Mouse (Mus musculus) lung, postnatal 4 days (tissue): Measurements from ENCODE around the gene Phf1.
"Not testable (repeated sequence)": the region's sequence is repeated elsewhere in the genome, so short reads cannot be mapped to it uniquely, and the experiment has no call there.

Experiments
- DNase-seq, 2 experiments: peaks; one replicate each; pipeline ENCODE4 v3.0.0; 2021

Gene Phf1

DNA sequence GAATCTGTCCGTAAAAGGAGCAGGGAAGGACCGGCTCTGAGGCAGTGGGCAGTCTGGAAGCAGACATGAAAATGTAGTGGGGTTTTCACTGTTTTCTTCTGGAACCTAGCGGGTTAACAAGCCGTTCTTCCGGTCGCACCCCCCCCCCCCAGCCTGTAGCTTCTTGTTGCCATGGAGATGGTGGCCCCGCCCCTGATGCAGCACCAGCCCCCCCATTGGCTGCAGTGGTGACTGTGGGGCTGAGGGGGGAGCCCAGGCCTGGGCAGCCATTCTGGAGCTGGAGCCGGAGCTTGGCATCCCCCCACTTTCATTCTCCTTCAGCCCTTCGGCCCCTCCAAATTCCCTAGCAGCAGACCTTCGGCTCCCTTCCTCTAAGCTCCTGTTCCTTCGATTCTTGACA is 18.6 kb downstream of the Phf1 start:
- peak; percentile 85 to 90 for DNase-seq

DNA sequence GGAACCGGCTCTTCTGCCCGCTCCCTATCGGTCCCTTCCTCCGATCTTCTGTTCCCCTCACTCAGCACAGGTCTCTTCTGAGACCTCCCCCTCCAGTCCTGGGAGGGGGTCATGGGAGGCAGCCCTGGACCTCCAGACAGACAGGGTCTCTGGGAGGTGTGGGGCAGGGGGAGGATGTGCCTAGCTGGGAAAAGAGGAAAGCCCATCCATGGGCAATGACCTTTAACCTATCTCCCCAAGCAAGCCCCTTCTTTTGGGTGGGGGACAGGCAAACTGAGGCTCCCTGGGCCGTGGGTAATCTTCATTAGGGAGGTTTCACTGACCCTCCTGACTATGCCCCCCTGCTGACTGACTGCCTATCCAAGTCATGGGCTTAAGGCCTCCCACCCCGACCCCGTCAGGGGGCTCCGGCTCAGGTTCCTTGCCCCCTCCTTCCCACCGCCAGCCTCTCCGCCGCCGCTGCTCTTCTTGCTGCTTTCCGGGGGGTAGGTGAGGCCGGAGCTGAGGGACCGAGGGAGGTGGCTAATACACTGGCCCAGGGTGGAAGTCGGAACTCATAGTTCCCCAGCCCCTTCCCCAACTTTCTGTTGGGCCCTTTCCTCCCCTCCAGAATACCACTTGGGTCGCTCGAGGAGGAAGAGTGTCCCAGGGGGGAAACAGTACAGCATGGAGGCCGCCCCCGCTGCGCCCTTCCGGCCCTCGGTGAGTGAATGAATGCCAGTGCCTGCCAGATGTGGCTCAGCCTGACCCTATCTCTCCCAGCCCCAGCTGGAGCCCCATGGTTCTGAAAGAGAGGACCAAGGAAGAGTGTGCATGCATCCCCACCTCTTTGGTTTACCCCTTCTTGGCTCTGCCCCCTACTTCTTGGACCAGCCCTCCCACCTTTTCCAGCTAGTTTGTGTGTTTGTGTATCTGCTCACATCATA is 19.4 kb downstream of the Phf1 start:
- DNase-seq: peak in 1 of 2 experiments; percentile 41

DNA sequence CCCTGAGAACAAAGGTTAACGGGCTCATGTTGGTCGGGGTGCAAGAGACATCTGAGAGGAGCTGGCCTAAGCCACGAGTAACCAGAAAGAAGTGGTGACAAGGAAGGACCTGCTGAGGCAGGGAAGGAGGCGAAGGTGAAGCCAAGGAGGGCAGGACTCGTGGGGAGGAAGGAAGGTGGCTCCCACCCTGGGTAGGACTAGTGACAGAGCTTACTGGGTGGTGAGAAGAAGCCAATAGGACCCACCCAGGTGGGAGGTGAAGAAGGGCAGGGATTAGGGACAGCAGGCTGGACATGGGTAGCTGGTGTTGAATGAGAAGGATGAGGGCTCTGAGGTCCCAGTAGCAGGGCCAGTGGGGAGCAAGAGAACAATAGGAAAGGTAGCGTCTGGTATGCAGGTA is 20.3 kb downstream of the Phf1 start:
- DNase-seq: no peak

DNA sequence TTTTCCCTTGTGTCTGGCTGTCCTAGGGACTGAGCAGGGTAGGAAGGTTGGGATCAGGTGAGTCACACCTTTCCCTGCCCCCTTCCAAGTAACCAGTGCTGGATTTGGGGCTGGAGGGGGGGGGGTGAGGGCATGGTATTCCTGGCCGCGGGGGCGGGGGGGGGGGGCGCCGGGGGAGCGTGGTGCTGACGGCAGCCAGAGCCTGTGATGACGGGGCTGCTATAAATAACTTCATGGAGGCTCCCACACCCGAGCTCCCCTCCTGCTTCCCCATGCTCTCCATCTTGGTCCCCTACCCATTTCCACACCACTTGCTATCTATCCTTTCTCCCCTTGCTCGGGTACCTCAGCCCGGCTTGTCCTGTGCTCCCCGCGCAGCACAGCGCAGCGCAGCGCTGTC is 20.9 kb downstream of the Phf1 start:
- no peak for DNase-seq

DNA sequence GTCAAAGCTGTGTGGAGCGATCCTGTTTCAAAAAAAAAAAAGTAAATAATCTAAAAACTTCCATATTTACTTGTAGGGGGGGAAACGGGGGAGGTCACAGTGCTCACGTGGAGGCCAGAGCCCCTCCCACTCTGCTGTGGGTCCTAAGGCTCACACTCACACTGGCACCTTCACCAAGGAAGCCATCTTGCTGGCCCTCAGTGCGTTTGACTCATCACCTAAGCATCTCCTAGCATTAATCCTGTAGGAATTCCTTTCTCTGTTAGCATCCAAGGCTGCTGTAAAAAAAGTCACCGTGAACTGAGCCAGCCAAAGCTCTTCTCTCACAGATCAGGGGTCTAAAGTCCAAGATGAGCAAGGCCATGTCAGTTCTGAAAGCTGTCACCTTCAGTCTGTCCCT is 23.5 kb downstream of the Phf1 start:
- DNase-seq: no peak

DNA sequence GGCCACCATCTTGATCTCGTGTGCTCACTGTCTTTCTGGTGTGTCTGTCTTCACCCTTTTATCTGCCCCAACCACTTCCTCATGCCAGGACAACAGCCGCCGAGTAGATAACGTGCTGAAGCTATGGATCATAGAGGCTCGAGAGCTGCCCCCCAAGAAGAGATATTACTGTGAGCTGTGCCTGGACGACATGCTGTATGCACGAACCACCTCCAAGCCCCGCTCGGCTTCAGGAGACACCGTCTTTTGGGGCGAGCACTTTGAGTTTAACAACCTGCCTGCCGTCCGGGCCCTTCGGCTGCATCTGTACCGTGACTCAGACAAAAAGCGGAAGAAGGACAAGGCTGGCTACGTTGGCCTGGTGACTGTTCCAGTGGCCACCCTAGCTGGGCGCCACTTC is 24.0 kb downstream of the Phf1 start:
- DNase-seq: no peak

DNA sequence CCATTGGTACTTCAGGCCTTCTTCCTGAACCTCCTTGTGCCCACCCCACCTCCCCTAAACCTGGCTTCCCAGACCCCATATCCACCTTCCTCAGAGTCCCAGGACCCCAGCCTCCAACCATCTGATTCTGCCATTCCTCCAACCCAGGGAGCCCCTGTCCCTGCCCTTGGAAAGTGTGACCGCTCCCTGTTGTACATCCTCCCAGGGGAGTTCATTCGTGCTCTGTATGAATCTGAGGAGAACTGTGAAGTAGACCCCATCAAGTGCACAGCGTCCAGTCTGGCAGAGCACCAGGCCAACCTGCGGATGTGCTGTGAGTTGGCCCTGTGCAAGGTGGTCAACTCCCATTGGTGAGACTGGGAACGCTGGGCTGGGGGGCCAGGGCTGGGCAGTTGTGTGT is 25.0 kb downstream of the Phf1 start:
- DNase-seq: no peak

DNA sequence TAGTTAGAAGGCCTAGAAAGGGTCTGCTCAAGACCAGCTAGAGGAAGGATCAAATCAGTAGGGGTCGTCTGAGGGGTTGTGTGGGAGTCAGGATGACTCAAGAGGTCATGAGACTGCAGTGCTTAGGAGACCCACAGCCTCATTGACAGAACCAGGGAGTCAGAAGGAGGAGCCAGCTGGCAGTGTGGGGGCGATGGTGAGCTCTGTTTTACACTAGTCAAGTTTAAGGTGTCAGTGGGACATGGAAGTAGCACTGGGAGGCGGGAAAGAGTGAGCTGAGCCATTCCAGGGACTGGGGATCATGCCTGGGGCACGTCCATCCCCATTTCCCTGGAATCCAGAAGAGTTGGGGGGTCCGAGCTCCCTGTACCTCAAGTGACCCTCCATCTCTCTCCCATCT is 26.0 kb downstream of the Phf1 start:
- no peak for DNase-seq

DNA sequence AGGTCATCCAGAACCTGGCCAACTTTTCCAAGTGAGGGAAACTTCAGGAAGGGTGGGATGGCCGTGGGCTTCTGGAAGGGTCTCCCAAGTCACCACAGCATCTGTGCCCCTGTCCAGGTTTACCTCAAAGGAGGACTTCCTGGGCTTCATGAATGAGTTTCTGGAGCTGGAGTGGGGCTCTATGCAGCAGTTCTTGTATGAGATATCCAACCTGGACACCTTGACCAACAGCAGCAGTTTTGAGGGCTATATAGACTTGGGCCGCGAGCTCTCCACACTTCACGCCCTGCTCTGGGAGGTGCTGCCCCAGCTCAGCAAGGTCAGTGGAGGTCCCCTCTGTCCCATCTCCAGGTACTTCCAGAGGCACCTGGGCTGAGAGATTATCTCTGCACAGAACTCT is 27.0 kb downstream of the Phf1 start:
- no peak for DNase-seq

DNA sequence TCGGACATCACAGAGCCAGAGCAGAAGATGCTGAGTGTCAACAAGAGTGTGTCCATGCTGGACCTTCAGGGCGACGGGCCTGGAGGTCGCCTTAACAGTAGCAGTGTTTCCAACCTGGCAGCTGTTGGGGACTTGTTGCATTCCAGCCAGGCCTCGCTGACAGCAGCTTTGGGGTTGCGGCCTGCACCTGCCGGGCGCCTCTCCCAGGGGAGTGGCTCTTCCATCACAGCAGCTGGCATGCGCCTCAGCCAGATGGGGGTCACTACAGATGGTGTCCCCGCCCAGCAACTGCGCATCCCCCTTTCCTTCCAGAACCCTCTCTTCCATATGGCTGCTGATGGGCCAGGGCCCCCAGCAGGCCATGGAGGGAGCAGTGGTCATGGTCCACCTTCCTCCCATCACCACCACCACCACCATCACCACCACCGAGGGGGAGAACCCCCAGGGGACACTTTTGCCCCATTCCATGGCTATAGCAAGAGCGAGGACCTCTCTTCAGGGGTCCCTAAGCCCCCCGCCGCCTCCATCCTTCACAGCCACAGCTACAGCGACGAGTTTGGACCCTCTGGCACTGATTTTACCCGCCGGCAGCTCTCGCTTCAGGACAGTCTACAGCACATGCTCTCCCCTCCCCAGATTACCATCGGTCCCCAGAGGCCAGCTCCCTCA is 28.9 kb downstream of the Phf1 start:
- DNase-seq: no peak

DNA sequence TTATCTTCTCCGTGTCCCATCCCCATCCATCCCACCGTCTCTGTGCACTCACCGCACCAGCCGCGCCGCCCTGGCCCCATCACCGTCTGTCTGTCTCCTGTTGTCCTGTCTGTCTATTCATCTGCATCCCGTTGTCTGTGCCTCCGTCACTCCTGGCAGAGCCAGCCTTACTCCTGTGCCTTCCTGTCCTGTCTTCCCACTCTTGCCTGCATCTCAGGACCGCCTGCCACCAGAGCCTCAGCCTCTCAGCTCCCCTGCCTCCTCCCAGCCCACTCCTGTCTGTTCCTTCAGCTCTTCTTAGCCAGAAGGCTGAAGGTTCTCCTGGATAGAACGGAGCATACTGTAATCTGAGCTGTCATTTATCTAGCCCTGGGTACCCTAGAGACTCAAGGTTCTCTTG is 34.1 kb downstream of the Phf1 start:
- no peak for DNase-seq

DNA sequence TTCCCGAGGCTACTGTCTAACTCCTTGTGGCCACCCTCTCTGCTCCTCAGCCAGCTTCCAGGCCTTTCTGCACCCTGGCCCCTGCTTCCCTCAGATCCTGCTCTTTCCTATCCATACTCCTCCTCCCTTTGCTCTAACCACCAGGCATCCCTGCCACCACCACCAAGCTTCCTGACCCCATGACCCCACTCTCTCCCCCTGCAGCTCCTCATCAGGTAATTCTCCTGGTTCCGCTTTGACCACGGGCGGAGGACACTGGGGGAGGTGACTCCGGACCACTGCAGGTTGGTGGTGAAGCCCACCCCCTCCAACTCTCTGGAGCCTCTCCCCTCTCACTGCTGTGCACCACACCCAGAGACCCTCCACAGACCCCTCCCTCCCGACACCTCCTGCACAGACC is 34.6 kb downstream of the Phf1 start:
- DNase-seq: no peak

DNA sequence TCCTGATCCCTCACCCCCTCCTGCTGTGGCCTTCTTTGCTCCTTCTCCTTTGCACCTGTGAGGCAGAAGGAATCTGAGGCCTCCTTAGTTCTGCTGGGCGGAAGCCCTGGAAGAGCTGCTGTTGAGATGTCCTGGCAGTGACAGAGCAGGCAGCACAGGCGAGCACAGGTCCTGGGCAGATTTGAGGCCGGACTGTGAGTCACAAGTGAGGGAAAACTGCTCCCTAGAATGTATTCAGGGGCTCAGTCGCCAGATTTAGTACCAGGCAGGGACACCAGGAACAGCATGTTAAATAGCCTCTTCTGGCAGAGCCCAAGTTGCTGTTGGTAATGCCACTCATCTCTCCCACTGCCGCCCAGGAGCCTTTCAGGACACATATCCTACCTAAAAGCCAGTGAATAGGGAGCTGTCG is 35.4 kb downstream of the Phf1 start:
- DNase-seq: no peak

DNA sequence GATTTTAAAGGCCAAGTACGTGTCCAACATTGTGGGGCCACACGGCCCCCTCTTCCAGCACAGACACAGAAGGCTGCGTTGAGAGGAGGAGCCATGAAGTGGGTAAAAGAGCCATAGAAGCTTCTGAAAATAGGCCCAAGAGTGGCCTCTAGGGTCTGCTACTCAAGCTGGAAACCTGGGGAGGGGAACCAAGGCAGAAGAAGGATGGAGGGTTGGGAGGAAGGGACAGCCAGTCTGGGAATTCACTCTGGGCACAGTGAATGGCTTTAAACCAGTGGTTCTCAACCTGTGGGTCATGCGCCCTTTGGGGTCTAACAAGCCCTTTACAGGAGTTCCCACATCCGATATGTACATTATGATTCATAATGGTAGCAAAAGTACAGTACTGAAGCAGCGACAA is 36.4 kb downstream of the Phf1 start:
- DNase-seq: no peak

DNA sequence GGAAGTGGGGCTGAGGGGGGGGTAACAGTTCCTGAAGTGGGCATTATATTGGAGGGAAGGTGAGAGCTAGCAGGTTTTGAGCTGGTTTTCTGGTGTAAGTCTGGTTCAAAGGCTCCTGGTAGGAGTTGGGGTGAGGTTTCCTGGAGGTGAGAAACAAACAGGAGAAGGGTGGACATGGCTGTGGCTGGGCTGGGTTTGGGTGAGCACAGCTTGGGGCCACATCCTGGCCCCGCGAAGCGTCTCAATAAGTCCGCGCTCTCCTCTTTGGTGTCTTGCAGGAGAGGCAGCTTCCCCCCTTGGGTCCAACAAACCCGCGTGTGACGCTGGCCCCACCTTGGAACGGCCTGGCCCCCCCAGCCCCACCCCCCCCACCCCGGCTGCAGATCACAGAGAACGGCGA is 37.4 kb downstream of the Phf1 start:
- DNase-seq: no peak

DNA sequence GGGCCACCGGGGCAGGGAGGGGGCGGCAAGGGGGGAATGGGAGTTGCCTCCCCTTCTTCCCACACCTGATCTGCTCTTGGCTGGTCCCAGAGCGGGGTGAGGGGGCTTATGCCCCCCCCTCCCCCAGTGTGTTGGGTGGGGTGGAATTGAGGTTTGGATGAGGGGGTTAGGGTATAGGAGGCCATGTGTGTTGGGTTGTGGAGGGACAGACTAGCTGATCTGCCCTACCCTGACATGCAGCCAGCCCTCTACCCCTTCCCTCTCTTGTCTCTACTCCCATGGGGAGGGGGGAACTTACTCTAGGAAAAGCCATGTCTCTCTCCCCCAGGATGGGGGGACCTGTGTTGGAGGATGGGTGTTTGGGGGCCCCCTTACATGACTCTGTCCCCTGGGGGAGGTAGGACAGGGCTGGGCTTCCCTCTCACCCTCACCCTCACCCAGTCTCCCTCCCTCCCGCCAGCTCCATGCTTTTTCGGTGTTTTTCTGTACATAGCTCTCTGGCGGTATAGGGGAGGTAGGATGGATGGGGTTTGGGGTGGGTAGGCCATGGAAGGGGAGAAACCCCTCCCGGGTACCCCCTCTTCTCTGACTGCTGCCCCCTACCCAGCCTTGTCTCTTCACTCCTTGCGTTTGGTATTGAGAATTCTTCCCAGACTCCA is 38.5 kb downstream of the Phf1 start:
- no peak for DNase-seq

DNA sequence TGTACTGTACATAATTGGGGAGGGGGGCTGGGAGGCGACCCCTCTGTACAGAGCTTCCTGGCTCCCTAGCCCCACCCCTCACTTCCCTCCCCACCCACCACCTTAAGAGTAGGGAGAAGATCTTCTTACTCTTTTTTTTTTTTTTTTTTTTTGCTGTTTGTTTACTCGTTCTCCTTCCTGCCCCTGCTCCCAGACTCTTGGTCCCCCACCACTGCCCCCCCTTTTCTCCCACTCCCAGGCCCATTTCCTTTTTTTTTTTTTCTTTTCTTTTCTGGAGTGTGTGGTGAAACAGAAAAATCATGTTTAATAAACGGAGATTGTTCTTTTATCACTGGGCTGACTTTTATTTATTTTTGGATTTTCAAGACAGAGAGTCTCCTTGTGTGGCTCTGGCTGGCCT is 39.3 kb downstream of the Phf1 start:
- peak in 1 of 2 experiments; percentile 39 for DNase-seq

DNA sequence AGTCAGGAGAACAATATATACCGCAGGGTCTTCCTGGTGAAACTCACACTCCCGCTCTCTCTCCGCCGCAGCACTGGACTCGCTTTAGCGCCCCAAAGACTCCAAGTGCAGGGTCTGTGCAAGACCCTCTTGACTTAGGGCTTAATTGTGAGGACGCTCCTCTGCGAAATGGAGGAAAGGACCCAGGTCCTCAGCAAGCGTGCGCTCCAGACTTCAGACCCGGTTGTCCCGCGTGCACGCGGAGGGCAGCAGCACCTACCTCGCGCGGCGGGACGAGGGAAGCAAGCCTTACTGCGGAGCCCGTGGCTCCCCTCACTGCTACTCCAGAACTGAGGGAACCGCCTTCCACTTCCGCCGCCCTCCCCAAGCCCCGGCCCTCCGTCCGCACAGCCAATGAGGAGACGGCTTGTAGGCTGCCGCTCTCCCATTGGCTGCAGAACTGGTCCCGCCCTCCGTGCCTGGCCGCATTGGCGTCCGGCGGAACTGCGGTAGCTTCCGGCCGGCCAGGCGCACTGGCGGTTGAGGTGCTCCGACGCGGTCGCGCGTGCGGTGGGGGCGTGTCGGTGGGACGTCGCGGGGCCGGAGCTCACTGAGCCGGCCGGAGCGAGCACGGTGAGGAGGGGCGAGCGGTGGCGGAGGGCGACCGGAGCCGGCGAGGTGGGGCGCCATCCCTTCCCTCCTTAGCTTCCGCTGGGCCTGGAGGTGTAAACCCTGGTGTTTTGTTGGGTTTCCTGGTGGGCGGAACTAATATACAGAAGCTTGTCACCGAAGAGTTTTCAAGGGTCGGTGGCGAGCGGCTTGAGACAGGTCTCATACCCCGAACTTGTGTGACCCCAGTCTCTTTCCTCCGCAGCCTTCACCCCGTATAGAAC is 40.1 kb downstream of the Phf1 start, which contains the start of gene Zbtb9:
TSS of gene Zbtb9 (plus strand) at position 465 of the 872 bp plus-strand sequence.
- peak; percentile 98 for DNase-seq

DNA sequence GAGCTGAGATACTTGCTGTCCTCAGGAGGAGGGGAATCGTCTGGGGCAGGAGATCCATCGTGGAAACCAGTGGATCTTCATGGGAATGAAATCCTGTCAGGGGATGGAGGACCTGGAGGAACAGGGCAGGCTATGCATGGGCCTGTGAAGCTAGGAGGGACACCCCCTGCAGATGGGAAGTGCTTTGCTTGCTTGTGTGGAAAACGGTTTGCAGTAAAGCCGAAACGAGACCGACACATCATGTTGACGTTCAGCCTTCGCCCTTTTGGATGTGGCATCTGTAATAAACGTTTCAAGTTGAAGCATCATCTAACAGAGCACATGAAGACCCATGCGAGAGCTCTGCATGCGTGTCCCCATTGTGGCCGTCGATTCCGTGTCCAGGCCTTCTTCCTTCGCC is 41.7 kb downstream of the Phf1 start:
- no peak for DNase-seq

DNA sequence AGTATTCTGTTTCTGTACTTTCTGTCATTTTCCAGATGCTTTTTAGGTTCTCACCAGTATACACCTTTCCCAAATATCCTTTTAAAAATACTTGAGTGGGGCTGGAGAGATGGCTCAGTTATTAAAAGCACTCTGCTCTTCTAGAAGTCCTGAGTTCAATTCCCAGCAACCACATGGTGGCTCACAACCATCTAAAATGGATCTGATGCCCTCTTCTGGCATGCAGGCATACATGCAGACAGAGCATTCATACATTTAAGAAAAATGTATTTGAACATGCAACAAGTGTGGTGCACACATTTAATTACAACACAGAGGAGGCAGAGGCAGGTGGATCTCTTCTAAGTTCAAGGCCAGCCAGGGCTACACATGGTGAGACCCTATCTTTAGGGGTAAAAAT is 42.6 kb downstream of the Phf1 start:
- no peak for DNase-seq

DNA sequence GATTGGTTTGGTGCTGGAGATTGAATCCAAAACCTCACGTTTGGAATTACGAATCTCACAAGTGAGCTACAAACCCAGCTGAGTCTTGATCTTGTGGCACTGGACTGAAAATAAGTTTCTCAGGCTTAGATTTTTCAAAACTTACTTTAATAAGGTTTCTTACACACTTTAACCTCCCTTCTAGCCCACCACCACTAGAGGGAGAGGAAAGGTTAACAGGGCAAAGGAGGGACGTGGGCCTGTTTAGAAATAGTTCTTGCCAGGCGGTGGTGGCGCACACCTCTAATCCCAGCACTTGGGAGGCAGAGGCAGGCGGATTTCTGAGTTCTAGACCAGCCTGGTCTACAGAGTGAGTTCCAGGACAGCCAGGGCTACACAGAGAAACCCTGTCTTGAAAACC is 44.5 kb downstream of the Phf1 start:
- not testable (repeated sequence) for DNase-seq

DNA sequence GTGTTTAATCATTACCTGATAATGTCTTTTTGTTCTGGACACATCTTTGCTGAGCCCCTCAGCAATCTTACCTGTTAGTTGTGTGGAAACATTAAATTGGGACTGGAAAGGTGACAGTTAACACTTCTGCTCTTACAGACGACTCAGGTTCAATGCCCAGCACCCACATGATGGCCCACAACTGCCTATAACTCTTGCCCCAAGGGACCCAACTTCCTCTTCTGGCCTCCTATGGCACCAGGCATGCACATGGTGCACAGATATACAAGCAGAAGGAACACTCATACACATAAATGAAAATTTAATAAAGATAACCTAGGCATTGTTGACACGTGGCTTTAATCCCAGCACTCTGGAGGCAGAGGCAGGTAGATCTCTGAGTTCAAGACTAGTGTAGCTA is 46.6 kb downstream of the Phf1 start:
- no peak for DNase-seq

DNA sequence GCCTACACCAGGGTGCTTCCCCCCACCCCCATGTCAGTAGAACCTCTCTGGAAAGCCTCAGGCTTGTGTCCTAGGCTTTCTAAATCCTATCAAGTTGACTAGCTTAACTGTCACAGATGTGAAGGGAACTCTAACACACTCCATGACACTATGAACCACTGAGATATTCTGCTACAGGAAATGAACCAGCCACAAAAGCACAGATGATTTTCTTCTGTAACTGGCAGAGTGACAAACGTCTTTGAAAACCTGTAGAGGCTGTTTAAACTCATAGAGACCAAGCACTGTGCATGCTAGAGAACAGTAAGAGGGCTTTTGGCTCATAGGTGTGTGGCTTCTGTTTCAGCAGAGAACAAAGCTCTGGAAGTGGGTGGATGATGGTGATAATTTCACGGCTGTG is 48.2 kb downstream of the Phf1 start:
- no peak for DNase-seq
